Mouse (Mus musculus): ENCODE data around the gene Cntnap5b. TPM values are rescaled to one million over a fixed set of nuclear protein-coding genes. Genes with fewer than 3 reads are reported as not detected.

The Cntnap5b gene
- polyA plus RNA-seq, 1 experiment from 2014 or later, result not detected

DNA sequence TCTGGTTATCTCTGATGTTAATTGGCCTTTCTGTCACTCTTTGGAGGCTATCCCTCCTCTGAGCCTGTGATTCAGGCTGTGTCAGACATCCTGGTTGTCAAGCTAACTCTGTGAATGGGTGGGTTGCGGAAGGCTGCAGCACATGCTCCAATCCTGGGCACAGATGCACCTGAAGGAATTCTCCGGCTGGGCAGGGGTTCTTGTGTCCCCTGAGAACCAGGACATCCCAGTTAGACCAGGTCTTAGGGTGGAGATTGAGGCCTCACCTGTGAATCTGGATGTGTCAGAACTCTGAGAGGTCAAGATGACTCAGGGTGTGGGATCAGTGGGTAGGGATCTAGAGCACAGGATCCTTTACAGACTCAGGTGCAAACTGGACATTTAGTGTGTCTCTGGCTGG is 691.3 kb downstream of the Cntnap5b start:
- no peak for TF ChIP-seq CTCF (IDR thresholded peaks at IDR 0.05)
- no peak for ATAC-seq
- in situ Hi-C loops (cut with MboI; ENCODE audit: low pct_unique_long_range_greater_than_20kb), result no loop called here
- ChIA-PET POLR2A (no interaction called here), CTCF (no interaction called here)
- H3K27me3 ChIP-seq, result no peaks in the 10 kb centered on the region
- no peak for DNase-seq (ENCODE audit: low read depth, low spot score)

DNA sequence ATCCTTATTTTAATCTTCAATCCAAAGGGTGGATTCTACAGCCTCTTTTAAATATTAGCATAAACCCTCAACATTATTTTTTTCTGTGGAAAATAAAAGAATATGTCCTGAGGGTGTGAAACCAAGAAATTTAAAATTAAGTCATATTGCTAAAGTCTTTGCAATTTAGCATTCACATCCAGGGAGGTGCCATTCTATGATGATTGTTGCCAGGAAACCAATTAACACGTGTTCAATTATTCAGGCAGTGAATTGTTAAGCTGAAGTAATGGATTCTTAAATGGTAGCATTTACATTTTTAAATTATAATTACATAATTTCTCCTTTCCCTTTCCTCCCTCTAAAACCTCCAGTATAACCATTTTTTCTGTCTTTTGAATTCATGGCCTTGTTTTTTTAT is 692.7 kb downstream of the Cntnap5b start:
- TF ChIP-seq CTCF (IDR thresholded peaks at IDR 0.05), result no peak
- in situ Hi-C loops (cut with MboI; ENCODE audit: low pct_unique_long_range_greater_than_20kb), result no loop called here
- CTCF ChIA-PET, result no interaction called here
- DNase-seq (ENCODE audit: low read depth, low spot score) (no peak), ATAC-seq (no peak)
- POLR2A ChIA-PET, result no interaction called here
- no peaks in the 10 kb centered on the region for H3K27me3 ChIP-seq

DNA sequence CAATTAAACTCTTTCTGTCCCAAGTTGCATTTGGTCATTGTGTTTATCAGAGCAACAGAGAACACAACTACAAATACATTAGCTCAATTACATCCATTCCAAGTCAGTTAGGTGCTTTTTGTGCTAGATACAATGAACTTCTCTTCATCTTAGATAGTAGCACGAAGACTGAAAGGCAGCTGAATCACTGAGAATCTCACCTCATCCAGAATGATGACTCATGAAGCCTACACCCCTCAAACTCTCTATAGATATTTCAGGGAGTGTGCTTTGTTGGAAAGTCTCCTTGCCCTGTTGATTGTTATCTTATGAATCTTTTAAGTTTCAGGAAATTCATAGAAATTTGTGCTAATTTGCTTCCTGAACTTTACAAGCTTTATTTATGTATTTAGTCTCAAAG is 695.0 kb downstream of the Cntnap5b start:
- POLR2A ChIA-PET, result no interaction called here
- in situ Hi-C loops (cut with MboI; ENCODE audit: low pct_unique_long_range_greater_than_20kb), result no loop called here

DNA sequence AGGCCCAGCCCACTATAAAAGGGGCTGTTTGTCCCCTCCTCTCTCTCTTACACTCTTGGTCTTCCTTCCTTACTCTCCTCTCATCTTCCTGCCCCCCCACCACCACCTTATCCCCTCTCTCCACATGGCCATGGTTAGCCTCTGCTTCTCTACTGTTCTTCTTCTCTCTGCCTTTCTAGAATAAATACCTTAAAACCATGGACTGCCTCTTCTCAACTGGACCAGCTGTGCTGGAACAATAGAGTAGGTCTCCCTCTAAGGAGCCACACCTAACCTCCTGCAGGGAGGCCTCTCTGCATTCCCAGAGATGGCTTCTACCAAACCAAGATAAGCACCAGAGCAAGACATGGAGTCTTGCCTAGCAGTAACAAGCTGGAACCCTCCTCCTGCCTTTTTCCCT is 737.3 kb downstream of the Cntnap5b start:
- no peaks in the 10 kb centered on the region for H3K27me3 ChIP-seq
- in situ Hi-C loops (cut with MboI; ENCODE audit: low pct_unique_long_range_greater_than_20kb), result no loop called here
- POLR2A ChIA-PET, result no interaction called here
- TF ChIP-seq CTCF (IDR thresholded peaks at IDR 0.05), result no peak
- no peak for DNase-seq (ENCODE audit: low read depth, low spot score)
- ATAC-seq, result no peak
- CTCF ChIA-PET, result no interaction called here

More for the DNA sequence above, 695.0 kb downstream of the Cntnap5b start:
- CTCF ChIA-PET, result interaction anchor here (0.7 kb wide), 1 partner anchor 19 kb away, joined by 3 read pairs; no protein-coding TSS in a partner anchor
- DNase-seq (ENCODE audit: low read depth, low spot score) (no peak), ATAC-seq (no peak)
- no peaks in the 10 kb centered on the region for H3K27me3 ChIP-seq
- TF ChIP-seq CTCF (IDR thresholded peaks at IDR 0.05), result no peak

Data from Patski (cell line).